Mouse (Mus musculus) cerebellum, adult 2 months (tissue): ENCODE measurements around the gene Atxn7l3.

Experiments used
- CTCF ChIP-seq: fragments of 200-500 bp; IDR thresholded peaks from 2 replicates; pipeline ENCODE4 v1.5.1; 2011; ENCODE audit warnings: low read depth, mild to moderate bottlenecking, control low read depth, low read length, moderate library complexity, borderline replicate concordance; ENCODE audit not compliant: insufficient read depth
- POLR2A ChIP-seq: fragments of 200-500 bp; IDR thresholded peaks from 2 replicates; pipeline ENCODE4 v1.6.1; 2011; ENCODE audit warnings: low read length, control low read depth, borderline replicate concordance; ENCODE audit not compliant: insufficient read depth

- peak; percentile 29; the same call in 1 of the 2 replicates for TF ChIP-seq CTCF
- TF ChIP-seq POLR2A: no peak
Observed at GRCm38 (mm10) chr11:102257514-102257913, 38.9 kb downstream of the Atxn7l3 start.
